Mouse (Mus musculus): ENCODE data around the gene Mindy4.

- TF ChIP-seq EP300 (IDR thresholded peaks at IDR 0.05; ENCODE audit: low read length) (no peak), MXI1 (IDR thresholded peaks at IDR 0.05; ENCODE audit: low read depth, low read length) (no peak)
Measured at GRCm38 (mm10) chr6:55240591-55241260, 37.5 kb downstream of the Mindy4 start.
